Mouse (Mus musculus): ENCODE results near the gene Olfr476.
"Not testable (repeated sequence)": the region's sequence is repeated elsewhere in the genome, so short reads cannot be mapped to it uniquely, and the experiment has no call there.

Gene Olfr476

GRCm38 (mm10) chr7:107964503-107964902 lies at the start of gene Olfr476:
Gene Olfr476, plus strand, starts transcription at chr7:107964803.
- no peak for DNase-seq

- no peak for DNase-seq
These were observed 34.5 kb upstream of the Olfr476 start, which contains the start of gene Olfr473 for GRCm38 (mm10) chr7:107930146-107930545. Gene Olfr473, plus strand, starts transcription at chr7:107930446.

- DNase-seq, result not testable (repeated sequence)
These were observed 12.1 kb upstream of the Olfr476 start for GRCm38 (mm10) chr7:107952539-107952938.

GRCm38 (mm10) chr7:107954343-107954742 lies 10.3 kb upstream of the Olfr476 start, which contains the start of gene Olfr474:
Gene Olfr474, plus strand, starts transcription at chr7:107954643.
- no peak for DNase-seq

- DNase-seq, result no peak
These were observed 21.8 kb downstream of the Olfr476 start, which contains the start of gene Olfr477 for GRCm38 (mm10) chr7:107986393-107986792. Gene Olfr477, plus strand, starts transcription at chr7:107986693.

- DNase-seq, result not testable (repeated sequence)
These were observed 49.7 kb downstream of the Olfr476 start for GRCm38 (mm10) chr7:108014256-108014655.

All from kidney, postnatal 4 days (tissue).